Mouse (Mus musculus): ENCODE data around the gene Blnk.

Blnk gene

DNA sequence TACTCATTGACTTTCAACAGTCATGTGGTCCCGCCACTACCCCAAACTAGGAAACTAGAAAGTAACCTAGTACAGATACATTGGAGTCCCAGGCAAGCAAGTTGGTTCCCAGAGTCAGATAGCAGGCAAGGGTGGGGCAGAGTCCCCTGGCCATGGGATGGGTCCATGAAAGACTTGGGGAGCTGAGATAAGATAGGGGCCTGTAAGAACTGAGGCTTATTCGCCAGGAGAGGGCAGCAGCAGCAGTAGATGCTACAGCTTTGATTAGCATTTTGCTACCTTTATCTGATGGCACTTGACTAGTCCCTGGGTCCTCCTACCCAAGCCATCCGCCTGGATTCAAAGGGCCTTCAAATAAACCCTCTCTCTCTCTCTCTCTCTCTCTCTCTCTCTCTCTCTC is 5.2 kb upstream of the Blnk start:
- DNase-seq (ENCODE audit: low read depth, low spot score), result no peak

DNA sequence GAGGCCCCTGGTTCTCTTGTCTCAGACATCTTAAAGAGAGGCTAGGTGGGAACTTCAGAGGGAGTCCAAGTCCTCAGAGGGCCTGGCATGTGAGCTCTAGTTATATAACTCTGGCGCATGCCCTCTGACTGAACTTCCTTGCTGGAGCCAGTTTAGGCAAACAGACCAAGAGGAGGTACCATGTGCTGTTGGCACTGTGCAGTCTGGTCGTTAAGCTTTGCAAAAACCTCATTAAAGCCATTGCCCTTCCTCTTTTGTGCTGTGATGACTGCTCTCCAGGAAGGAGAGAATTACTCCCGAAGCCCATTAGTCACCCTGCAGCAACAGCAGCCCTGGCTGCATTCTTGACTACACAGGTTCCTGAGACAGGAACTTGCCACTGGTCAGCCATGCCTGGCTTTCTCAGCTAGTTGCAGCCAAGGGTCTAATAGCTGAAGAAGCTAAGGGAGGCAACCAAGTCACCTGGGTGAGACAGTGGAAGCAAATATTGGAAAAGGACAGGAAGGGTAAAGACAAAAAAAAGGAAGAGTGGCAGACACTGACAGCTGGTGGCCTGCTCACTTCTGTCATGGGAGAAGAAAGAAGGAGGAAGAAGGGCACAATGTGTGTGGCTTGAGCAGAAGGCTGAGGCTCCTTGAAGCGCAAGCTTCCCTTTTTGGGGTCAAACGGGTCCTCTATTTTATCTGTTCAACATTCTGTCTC is 4.3 kb upstream of the Blnk start:
- no peak for DNase-seq (ENCODE audit: low read depth, low spot score)

GRCm38 (mm10) chr19:40996722-40997121 is 2.4 kb upstream of the Blnk start:
- no peak for DNase-seq (ENCODE audit: low read depth, low spot score)

GRCm38 (mm10) chr19:40995449-40996401 is 1.4 kb upstream of the Blnk start:
- no peak for DNase-seq (ENCODE audit: low read depth, low spot score)

DNA sequence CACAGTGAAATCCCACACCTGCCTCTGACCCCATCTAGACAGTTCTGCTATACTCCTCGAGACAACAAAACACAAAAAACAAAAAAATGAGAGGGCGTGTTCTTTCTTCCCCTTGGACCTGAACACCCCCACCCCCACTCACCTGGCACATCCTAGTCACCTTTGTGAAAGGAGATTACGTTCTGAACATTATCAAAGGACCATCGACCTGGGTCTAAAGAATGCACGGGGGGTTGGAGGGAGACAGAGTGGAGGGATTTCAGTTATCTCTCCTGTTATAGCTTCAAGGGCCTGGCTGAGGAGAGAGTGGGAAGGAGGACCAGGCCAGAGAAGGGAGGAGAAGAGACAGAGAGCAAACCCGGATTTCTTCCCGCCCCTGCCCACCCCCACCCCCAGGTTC is 576 bp upstream of the Blnk start:
- DNase-seq (ENCODE audit: low read depth, low spot score), result no peak

- DNase-seq (ENCODE audit: low read depth, low spot score), result no peak
Observed at GRCm38 (mm10) chr19:40993356-40993755, 979 bp downstream of the Blnk start.

- DNase-seq (ENCODE audit: low read depth, low spot score), result no peak
Observed at GRCm38 (mm10) chr19:40992517-40993044, 1.8 kb downstream of the Blnk start.

GRCm38 (mm10) chr19:40992096-40992495 is 2.2 kb downstream of the Blnk start:
- DNase-seq (ENCODE audit: low read depth, low spot score), result no peak

DNA sequence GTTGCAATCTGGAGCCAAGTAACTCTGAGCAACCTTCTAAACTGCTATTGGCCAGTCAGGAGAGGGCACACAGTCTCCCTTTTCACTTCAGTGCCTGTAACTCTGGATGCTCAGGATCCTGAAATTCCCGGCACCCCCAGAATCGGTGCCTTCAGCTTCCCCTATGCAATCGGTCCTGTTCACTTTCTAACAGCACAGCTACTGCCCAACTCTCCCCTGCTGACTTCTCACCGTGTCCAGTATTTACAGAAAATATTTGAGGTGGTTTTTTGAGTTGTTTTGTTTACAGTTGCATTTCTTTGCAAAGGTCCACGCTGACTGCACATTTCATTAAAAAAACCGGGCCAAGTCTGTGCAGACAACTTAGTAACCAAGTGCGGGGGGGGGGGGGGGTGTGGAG is 2.7 kb downstream of the Blnk start:
- no peak for DNase-seq (ENCODE audit: low read depth, low spot score)

GRCm38 (mm10) chr19:40990781-40991343 is 3.5 kb downstream of the Blnk start:
- DNase-seq (ENCODE audit: low read depth, low spot score), result no peak

DNA sequence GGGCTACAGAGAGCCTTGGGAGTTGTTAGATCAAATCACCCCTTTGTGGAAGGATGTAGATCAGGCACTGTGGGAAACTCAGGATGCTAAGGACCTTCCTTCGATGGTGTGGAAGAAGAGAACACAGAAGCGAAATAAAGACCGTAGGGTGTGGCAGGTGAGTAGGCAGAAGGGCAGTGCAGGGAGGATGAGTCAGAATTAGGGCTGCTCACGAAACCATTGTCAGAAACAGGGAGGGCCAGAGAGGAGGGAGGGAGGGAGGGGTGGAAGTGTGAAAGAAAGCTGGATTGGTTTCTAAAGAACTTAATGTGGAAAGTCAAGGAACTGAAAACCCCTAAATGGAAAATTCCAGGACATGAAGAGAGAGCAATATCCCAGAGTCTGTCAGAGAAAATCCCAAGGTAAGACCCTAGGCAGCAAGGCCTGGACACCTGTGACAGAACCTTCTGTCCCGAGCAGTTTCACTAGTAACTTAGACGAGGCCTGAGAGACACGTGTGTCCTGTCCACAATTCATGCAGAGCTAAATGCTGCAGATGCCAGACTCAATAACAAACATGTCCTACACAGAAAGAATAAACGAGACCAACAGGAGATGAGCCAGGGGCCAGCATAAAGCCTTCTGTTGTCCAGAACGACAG is 4.3 kb downstream of the Blnk start:
- no peak for DNase-seq (ENCODE audit: low read depth, low spot score)

DNA sequence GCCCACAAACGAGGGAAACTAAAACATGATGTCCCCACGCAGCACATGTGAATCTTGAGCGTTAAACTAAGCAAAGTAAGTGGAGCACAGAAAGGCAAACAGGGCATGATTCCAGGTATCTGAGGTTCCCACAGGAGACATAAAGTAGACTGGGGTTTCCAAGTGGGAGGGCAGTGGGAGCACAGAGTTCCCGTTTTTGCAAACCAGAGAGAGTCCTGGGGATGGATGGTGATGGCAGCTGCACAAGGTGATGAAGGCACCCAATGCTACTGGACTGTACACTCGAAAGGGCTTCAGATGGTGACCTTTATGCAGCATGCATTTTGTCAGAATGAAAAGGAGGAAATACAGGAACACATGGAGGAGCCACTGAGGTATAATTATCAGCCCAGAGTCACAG is 5.5 kb downstream of the Blnk start:
- no peak for DNase-seq (ENCODE audit: low read depth, low spot score)

DNA sequence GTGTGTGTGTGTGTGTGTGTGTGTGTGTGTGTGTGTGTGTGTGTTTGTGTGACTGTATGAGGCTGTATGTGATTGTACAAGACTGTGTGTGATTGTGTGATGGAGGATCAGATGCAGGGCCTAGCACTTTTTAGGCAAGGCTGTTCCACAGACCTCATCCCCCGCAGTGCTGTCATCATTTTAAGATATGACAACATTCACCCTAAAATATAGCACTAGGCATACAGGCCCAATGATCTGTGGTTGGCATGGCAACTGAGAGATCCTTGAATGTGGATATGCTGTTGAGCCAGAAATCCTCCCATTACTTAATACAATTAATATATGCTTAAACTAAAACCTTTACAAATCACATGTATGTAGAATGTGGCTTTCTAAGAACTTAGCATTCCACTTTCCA is 9.8 kb downstream of the Blnk start:
- no peak for DNase-seq (ENCODE audit: low read depth, low spot score)

DNA sequence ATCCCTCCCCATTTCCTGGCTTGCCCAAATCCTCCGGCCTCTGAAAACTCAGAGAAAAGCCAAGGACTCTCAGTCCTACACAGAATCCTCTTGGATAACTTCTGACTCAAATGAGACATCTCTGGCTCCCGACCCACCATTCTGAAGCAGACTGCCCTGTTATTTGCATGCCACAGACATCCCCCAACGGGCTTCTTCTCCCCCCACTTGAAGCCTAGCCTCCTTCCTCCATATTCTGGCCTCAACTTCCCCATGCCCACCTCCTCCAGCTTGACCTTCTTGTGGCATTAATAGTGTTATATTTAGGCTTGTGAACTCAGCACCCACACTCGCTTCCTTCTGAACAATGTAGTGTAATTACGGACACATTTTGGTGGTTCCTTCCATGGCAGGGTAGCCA is 13.7 kb downstream of the Blnk start:
- no peak for DNase-seq (ENCODE audit: low read depth, low spot score)

DNA sequence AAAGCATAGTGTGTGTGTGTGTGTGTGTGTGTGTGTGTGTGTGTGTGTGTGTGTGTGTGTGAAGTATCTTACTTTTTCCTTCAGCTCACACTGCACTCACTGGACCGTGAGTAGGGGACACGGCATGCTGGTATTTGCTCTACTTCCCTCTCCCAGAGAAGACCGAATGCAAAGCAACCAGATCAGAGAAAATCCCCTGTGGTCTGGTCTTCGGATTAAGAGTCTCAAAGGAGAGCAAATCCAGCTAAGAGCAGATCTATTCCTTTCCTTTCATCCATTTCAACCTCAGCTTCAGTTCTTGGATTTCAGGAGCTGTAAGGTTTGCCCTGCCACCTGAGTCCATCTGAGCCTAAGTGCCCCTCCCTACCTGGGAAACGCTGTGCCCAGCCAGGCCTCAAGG is 16.3 kb downstream of the Blnk start:
- DNase-seq (ENCODE audit: low read depth, low spot score), result no peak

DNA sequence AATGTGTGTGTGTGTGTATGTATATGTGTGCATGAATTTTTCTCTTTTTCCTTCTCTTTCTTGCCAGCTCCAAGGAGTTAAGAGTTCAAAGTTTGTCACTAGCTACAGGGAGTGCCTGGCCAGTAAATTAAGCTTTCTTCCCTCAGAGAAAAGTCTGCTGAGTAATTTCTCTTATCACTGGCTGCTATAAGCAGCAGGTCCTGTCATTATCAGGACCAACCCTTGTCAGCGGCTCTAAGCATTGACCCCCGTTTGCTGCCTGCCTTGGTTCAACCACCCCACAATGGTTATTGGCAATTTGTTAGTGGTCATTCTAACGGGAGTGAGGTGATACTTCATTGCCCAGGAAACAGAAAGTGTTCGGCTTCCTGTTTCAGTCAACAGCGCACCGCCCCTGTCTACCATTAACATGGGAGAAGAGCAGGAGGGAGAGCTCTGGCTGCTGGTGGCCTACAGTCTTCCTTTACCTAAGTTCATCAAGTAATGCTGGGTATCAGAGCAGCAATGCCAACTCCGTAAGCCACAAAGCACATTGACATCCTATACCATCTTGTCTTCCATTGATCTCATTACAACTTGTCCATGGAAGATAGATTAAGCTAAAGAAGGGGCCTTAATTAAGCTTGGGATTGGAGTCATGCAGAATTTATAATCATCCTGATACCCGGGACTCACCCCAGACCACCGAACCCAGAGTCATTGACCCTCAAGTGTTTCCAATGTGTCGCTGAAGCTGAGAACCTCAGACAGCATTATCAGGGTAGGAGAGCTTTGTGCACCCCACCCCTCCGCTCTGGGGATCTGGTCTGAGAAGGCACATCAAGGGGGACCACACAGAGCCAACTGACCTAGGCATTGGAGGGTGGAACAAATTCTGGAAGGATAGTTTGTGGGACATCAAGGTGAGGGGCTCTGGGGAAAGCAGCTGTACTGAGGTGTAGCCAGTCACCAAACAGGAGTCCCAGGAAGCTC is 17.1 kb downstream of the Blnk start:
- DNase-seq (ENCODE audit: low read depth, low spot score), result no peak

DNA sequence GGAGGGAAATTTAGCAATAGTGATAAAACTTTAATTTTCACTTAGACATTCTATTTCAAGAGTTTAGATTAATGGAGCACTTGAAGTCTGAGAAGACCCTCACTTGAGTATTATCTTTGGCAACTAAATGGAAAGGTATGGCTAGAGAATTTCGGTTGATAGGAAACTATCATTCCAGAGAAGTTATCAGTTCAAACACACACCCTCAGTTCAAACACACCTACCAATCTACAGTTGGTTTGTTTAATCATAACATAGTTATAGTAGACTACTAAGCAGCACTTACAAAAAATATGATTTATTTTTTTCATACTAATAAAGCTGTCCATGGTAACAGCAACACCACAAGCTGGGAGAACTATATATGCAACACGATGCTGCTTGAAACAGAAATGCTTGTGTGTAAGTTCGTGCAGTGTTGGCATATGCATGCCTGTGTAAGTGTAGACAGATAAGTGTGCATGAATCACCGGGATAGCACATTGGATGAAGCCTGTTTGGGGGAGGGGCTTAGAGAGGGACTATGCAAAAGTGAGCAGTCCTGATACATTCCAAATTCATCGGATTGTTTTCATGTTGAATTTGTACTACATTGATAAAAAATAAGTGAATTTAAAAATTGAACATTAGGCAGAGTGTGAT is 22.9 kb downstream of the Blnk start:
- no peak for DNase-seq (ENCODE audit: low read depth, low spot score)

DNA sequence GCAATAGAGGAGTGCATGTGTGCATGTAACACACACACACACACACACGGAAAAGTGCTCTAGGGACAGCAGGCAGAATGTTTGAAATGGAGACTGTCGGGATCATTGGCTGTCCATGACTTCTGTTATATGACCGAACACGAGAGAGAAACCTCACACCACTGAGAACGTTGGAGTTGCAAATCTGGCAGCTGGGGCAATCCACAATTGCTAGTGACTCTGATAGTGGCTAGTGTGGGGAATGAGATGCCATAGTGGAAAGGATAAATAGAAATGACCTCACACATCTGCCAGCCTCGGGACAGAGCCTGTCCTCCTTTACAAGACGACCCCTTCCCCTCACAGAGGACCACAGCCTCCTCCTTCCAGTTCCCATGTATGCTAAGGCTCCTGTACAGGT is 23.6 kb downstream of the Blnk start:
- no peak for DNase-seq (ENCODE audit: low read depth, low spot score)

DNA sequence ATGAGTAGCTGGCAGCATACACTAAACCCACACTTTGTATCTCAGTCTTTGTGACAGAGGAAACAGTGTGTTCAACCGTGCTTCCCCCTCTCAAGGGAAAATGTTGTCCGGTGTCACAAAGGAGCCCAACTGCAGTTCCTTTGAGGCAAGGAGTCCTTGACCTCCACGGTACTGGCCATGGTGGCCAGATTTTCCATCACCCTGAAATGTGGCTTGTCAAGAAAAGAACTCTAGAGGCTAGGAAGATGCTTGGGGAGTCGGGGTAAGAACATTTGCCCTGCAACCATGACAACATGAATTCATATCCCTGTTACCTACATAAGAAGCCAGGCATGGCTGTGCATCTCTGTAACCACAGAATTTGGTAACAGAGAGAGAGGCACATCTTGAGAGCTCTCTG is 24.0 kb downstream of the Blnk start:
- no peak for DNase-seq (ENCODE audit: low read depth, low spot score)
